Mouse (Mus musculus) testis, postnatal 10 days (tissue): Measurements from ENCODE around the gene Tas2r124.

Source experiments
- DNase-seq: peaks from one replicate; pipeline ENCODE4 v3.0.0; 2021; ENCODE audit warnings: low spot score

Tas2r124 gene

DNA sequence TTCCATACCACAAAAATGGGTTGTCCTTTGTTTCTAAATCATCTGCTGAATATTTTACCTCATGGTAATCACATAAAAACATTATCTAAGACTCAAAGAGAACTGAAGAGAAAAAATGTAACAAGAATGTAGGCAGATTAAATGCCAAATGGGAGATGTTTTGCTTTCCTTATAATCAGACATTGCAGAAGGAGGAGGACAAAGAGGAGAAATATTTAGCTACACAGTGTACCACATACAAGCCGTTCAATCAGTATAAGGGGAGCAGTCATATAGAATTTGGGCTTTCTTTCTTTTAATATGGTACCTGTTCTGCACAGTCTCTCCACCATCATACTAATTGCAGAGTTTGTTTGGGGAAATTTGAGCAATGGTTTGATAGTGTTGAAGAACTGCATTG is at the start of gene Tas2r124:
Tas2r124 (plus strand) TSS at position 301 of the 400 bp plus-strand sequence.
- no peak for DNase-seq

DNA sequence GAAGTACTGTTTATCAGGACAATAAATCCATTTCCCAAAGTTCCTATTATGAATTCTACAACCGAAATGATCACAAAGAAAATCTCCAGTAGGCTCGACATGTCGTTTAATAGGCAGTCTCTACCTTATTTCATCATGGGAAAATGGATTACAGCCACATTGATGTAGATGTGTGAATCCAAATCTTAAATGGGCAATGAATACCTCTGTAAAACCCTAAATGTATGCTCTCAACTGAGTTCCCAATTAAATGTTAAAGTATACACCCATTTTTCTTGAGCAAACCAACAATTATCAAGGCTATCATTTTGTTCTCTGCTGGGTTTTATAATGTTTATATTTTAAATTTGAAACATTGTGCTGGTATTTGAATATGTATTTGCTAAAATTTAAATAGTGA is 42.7 kb upstream of the Tas2r124 start, which contains the start of gene Tas2r122:
Tas2r122 (minus strand) TSS at position 101 of the 400 bp plus-strand sequence.
- DNase-seq: no peak

DNA sequence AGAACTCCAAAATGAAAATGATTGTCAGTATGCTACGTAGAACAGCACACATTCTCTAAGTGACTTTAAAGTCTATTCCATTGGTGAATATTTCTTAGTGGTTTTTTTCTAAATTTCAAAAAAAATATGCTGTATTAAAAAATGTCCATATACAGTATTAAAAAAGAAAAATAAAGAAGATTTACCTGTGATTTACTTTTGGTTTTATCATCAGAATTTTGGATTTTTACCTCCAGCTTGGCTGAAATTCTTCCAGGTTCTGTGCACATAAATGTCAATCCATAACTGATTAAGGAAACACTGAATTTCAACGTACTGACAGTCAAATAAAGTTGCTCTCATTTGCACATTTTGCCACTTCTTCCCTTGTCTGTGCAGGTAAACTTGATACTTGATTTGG is 16.6 kb upstream of the Tas2r124 start, which contains the start of gene Tas2r115:
Tas2r115 (minus strand) TSS at position 101 of the 400 bp plus-strand sequence.
- no peak for DNase-seq

DNA sequence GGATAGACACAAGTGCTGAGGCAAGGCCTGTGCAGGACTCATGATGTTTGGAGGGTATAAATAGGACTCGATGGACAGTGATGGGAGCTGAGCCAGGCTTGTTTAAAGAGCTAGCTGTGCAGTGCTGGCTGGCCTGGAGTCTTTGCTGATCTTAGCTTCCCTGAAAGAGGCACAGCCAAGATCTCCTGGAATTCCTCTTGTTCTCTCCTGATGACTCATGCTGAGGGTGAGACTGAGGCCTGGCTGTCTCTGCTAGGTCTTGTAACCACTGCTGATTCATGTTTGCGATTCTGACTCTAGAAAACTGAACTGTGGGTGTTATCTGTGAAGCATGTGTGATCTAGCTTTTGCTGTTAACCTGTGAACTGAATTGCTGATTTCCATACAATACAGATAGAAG is 4.3 kb upstream of the Tas2r124 start:
- DNase-seq: no peak

DNA sequence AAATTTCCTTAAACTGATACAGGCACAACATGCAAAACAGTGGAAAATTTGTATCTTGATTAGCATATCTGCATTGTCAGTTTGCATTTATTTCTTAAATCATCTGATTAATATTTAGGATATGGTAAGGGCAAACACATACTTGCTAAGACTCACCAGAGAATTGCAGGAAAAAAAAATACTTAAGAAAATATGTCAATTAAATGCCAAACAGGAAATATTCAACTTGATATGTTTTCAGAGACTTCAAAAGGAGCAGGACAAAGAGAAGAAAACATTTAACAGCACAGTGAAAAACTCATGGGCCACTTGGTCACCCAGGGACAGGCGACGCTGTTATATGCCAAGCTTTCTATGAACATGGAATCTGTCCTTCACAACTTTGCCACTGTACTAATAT is 7.3 kb downstream of the Tas2r124 start, which contains the start of gene Tas2r102:
Tas2r102 (plus strand) TSS at position 301 of the 400 bp plus-strand sequence.
- DNase-seq: no peak

DNA sequence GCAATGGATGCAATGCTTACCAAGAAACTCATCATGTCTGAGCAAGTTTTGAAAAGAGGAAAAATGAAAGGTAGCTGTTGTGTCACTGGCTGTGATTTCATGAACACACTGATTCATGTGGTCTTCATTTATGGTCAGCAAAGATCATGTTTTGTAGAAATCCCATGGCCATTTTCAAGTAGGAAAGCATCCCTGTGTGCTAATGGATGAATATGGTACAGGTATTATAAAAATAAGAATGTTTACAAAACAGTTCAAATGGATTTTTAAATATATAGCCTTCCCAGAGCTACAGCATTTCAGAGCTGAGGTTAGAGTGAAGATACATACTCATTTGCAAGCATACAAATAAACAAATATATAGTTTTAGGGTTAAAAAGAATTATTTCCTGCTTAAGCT is 23.5 kb downstream of the Tas2r124 start, which contains the start of gene Tas2r136:
Tas2r136 (minus strand) TSS at position 101 of the 400 bp plus-strand sequence.
- DNase-seq: no peak

DNA sequence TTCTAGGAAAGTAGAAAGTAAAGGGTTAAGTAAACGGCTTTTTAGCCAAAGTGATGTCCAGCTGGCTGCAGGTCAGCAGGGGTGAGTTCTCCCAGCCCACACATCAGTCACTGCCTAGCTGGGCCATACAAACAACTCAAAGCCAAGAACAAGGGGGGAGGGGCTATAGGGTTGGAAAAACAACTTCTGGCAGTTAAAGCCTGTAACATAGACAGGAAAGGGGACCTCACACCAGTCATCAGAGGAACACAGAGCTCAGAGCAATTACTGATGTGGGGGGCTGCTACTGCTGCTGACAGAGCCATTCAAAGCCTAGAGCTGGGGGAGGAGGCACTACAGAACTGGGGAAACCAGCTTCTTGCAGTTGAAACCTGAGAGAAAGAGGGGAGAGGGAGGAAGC is 40.9 kb downstream of the Tas2r124 start:
- DNase-seq: no peak

DNA sequence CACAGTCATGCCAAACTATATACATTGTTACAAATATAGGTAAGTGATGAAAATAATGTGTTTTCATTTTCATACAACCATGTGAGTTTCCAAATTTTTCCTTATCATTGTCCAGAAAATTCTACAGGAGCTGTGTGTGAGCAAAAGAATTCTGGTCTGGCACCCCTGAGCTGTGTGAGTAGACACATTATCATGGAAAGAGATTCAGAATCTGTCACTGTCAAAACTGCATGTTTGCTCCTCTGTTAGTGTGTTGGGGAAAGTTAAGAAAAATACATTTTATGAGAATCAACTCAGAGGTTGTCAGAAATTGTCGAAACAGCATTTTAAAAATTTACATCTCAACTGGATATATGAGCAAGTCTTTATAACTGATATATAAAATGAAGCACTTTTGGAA is 48.0 kb downstream of the Tas2r124 start, which contains the start of gene Tas2r117:
Tas2r117 (plus strand) TSS at position 301 of the 400 bp plus-strand sequence.
- no peak for DNase-seq
